Mouse (Mus musculus) E14TG2a.4 (cell line): ENCODE data around the gene Vsig10.
A peak's percentile ranks its signal among the peaks of the same experiment; 100 is the strongest.

Source experiments
- H3K27me3 ChIP-seq: 2 replicates; pipeline ENCODE4 v1.6.1; 2014; ENCODE audit warnings: low read length, control low read depth; ENCODE audit not compliant: insufficient read depth
- H3K36me3 ChIP-seq: 2 replicates; pipeline ENCODE4 v1.6.1; 2014; ENCODE audit warnings: low read length, control low read depth; ENCODE audit not compliant: insufficient read depth
- H3K4me1 ChIP-seq: replicated peaks from 2 replicates; pipeline ENCODE4 v1.6.1; 2014; ENCODE audit warnings: low read depth, low read length, control low read depth
- H3K4me3 ChIP-seq: replicated peaks from 2 replicates; pipeline ENCODE4 v1.5.1; 2014; ENCODE audit warnings: mild to moderate bottlenecking, low read length
- H3K9me3 ChIP-seq: 2 replicates; pipeline ENCODE4 v1.6.1; 2014; ENCODE audit warnings: low read length, control low read depth
- CTCF ChIP-seq: conservative IDR thresholded peaks from 2 replicates; pipeline ENCODE4 v1.5.1; 2014; ENCODE audit warnings: low read length
- NANOG ChIP-seq: IDR thresholded peaks from 2 replicates; pipeline ENCODE4 v1.6.1; 2014; ENCODE audit warnings: borderline replicate concordance, low read length, mixed read lengths
- POU5F1 ChIP-seq: IDR thresholded peaks from 2 replicates; pipeline ENCODE4 v1.6.1; 2014; ENCODE audit warnings: low read length, borderline replicate concordance

Gene Vsig10

GRCm38 (mm10) chr5:117360228-117360515, 41.3 kb downstream of the Vsig10 start:
- Histone ChIP-seq H3K36me3 (peaks cover 52% of the 10 kb centered on the region), H3K27me3 (no peaks in the 10 kb centered on the region), H3K4me1 (peaks cover 76% of the 10 kb centered on the region), H3K4me3 (peak overlapping the region; percentile 95), H3K9me3 (no peaks in the 10 kb centered on the region)
- TF ChIP-seq NANOG = no peak
- TF ChIP-seq POU5F1 = no peak

GRCm38 (mm10) chr5:117360631-117361541, 42.0 kb downstream of the Vsig10 start:
- TF ChIP-seq CTCF = no peak
- TF ChIP-seq POU5F1 = no peak
- TF ChIP-seq NANOG = no peak
- Histone ChIP-seq H3K36me3 (peaks cover 59% of the 10 kb centered on the region), H3K4me1 (peaks cover 76% of the 10 kb centered on the region), H3K9me3 (no peaks in the 10 kb centered on the region), H3K4me3 (peak overlapping the region; percentile 95), H3K27me3 (no peaks in the 10 kb centered on the region)

- TF ChIP-seq POU5F1 (no peak), NANOG (no peak)
- H3K36me3 ChIP-seq = peaks cover 66% of the 10 kb centered on the region
- H3K9me3 ChIP-seq = no peaks in the 10 kb centered on the region
- H3K27me3 ChIP-seq = no peaks in the 10 kb centered on the region
- H3K4me1 ChIP-seq = peaks cover 76% of the 10 kb centered on the region
- peak overlapping the region; percentile 62 for H3K4me3 ChIP-seq
Observed at GRCm38 (mm10) chr5:117361590-117361989, 42.7 kb downstream of the Vsig10 start.

GRCm38 (mm10) chr5:117363066-117363782, 44.3 kb downstream of the Vsig10 start:
- Histone ChIP-seq H3K27me3 (no peaks in the 10 kb centered on the region), H3K4me1 (peaks cover 89% of the 10 kb centered on the region), H3K36me3 (peaks cover 82% of the 10 kb centered on the region), H3K9me3 (no peaks in the 10 kb centered on the region), H3K4me3 (peak overlapping the region; percentile 62)
- TF ChIP-seq POU5F1 = no peak
- no peak for TF ChIP-seq NANOG
- TF ChIP-seq CTCF = no peak

- Histone ChIP-seq H3K4me3 (peak overlapping the region; percentile 29; the same call in 1 of the 2 replicates), H3K27me3 (no peaks in the 10 kb centered on the region), H3K4me1 (peaks cover 95% of the 10 kb centered on the region), H3K9me3 (no peaks in the 10 kb centered on the region), H3K36me3 (peaks cover 90% of the 10 kb centered on the region)
- no peak for TF ChIP-seq NANOG
- no peak for TF ChIP-seq POU5F1
- no peak for TF ChIP-seq CTCF
Observed at GRCm38 (mm10) chr5:117364821-117365220, 45.9 kb downstream of the Vsig10 start.

GRCm38 (mm10) chr5:117365904-117366561, 47.1 kb downstream of the Vsig10 start:
- no peak overlapping the region for H3K4me3 ChIP-seq
- H3K9me3 ChIP-seq = no peaks in the 10 kb centered on the region
- peaks cover 96% of the 10 kb centered on the region for H3K4me1 ChIP-seq
- peaks cover 99% of the 10 kb centered on the region for H3K36me3 ChIP-seq
- TF ChIP-seq POU5F1 = no peak
- no peak for TF ChIP-seq NANOG
- no peak for TF ChIP-seq CTCF
- no peaks in the 10 kb centered on the region for H3K27me3 ChIP-seq

- no peak overlapping the region for H3K4me3 ChIP-seq
- H3K36me3 ChIP-seq = peaks cover 100% of the 10 kb centered on the region
- H3K27me3 ChIP-seq = no peaks in the 10 kb centered on the region
- TF ChIP-seq NANOG = no peak
- no peak for TF ChIP-seq CTCF
- TF ChIP-seq POU5F1 = no peak
- no peaks in the 10 kb centered on the region for H3K9me3 ChIP-seq
- H3K4me1 ChIP-seq = peaks cover 91% of the 10 kb centered on the region
Observed at GRCm38 (mm10) chr5:117367206-117367605, 48.3 kb downstream of the Vsig10 start.

GRCm38 (mm10) chr5:117370592-117370991, 51.7 kb downstream of the Vsig10 start:
- Histone ChIP-seq H3K4me1 (peaks cover 86% of the 10 kb centered on the region), H3K4me3 (no peak overlapping the region), H3K27me3 (no peaks in the 10 kb centered on the region), H3K36me3 (peaks cover 100% of the 10 kb centered on the region), H3K9me3 (no peaks in the 10 kb centered on the region)
- no peak for TF ChIP-seq POU5F1
- TF ChIP-seq CTCF = no peak
- no peak for TF ChIP-seq NANOG
